Mouse (Mus musculus): Measurements from ENCODE around the gene Fndc3b. TPM values are rescaled to one million over a fixed set of nuclear protein-coding genes. Genes with fewer than 3 reads are reported as not detected.
"Not testable (repeated sequence)": the region's sequence is repeated elsewhere in the genome, so short reads cannot be mapped to it uniquely, and the experiment has no call there.

Fndc3b gene
- polyA plus RNA-seq, 1 experiment from 2014 or later = 12.0 TPM

- Histone ChIP-seq H3K4me3 (ENCODE audit: low read depth, low read length) (no peak overlapping the region), H3K27me3 (ENCODE audit: control insufficient read depth, insufficient read depth, low read length) (no peaks in the 10 kb centered on the region), H3K9me3 (ENCODE audit: control insufficient read depth, low read length) (no peaks in the 10 kb centered on the region), H3K4me1 (ENCODE audit: control insufficient read depth, insufficient read depth, low read length) (no peaks in the 10 kb centered on the region), H3K4me2 (ENCODE audit: low read depth, severe bottlenecking) (no peak overlapping the region), H3K27ac (replicated peaks; ENCODE audit: low read depth, low read length) (no peak overlapping the region), H3K36me3 (ENCODE audit: control insufficient read depth, insufficient read depth, low read length) (no peaks in the 10 kb centered on the region), H3K9ac (ENCODE audit: low read length) (no peak overlapping the region)
- no peak for ATAC-seq (ENCODE audit: insufficient number of reproducible peaks, low FRiP score, low TSS enrichment, low read depth)
- whole genome bisulfite sequencing = 95% methylated on average over 2 of the region's 2 CpGs
- no peak for DNase-seq (ENCODE audit: low spot score)
Measured at GRCm38 (mm10) chr3:27411286-27411685, 299.8 kb downstream of the Fndc3b start.

- whole genome bisulfite sequencing = 91% methylated on average over 2 of the region's 2 CpGs
- no peak for ATAC-seq (ENCODE audit: insufficient number of reproducible peaks, low FRiP score, low TSS enrichment, low read depth)
- no peak overlapping the region for H3K27ac ChIP-seq (replicated peaks; ENCODE audit: low read depth, low read length)
- H3K4me2 ChIP-seq (ENCODE audit: low read depth, severe bottlenecking) = no peak overlapping the region
- no peak overlapping the region for H3K4me3 ChIP-seq (ENCODE audit: low read depth, low read length)
- no peak for DNase-seq (ENCODE audit: low spot score)
- no peak overlapping the region for H3K9ac ChIP-seq (ENCODE audit: low read length)
- no peaks in the 10 kb centered on the region for H3K9me3 ChIP-seq (ENCODE audit: control insufficient read depth, low read length)
- no peaks in the 10 kb centered on the region for H3K4me1 ChIP-seq (ENCODE audit: control insufficient read depth, insufficient read depth, low read length)
- H3K36me3 ChIP-seq (ENCODE audit: control insufficient read depth, insufficient read depth, low read length) = no peaks in the 10 kb centered on the region
- no peaks in the 10 kb centered on the region for H3K27me3 ChIP-seq (ENCODE audit: control insufficient read depth, insufficient read depth, low read length)
Measured at GRCm38 (mm10) chr3:27408564-27408963, 302.5 kb downstream of the Fndc3b start.

GRCm38 (mm10) chr3:27406440-27406839 is 304.7 kb downstream of the Fndc3b start:
- H3K4me2 ChIP-seq (ENCODE audit: low read depth, severe bottlenecking) = no peak overlapping the region
- H3K9ac ChIP-seq (ENCODE audit: low read length) = no peak overlapping the region
- no peak for ATAC-seq (ENCODE audit: insufficient number of reproducible peaks, low FRiP score, low TSS enrichment, low read depth)
- no peaks in the 10 kb centered on the region for H3K9me3 ChIP-seq (ENCODE audit: control insufficient read depth, low read length)
- 83% methylated on average over 3 of the region's 3 CpGs for WGBS
- H3K27ac ChIP-seq (replicated peaks; ENCODE audit: low read depth, low read length) = no peak overlapping the region
- H3K27me3 ChIP-seq (ENCODE audit: control insufficient read depth, insufficient read depth, low read length) = no peaks in the 10 kb centered on the region
- H3K4me1 ChIP-seq (ENCODE audit: control insufficient read depth, insufficient read depth, low read length) = no peaks in the 10 kb centered on the region
- no peaks in the 10 kb centered on the region for H3K36me3 ChIP-seq (ENCODE audit: control insufficient read depth, insufficient read depth, low read length)
- no peak for DNase-seq (ENCODE audit: low spot score)
- H3K4me3 ChIP-seq (ENCODE audit: low read depth, low read length) = no peak overlapping the region

- not testable (repeated sequence) for H3K4me2 ChIP-seq (ENCODE audit: low read depth, severe bottlenecking); H3K4me3 ChIP-seq (ENCODE audit: low read depth, low read length); H3K27ac ChIP-seq (replicated peaks; ENCODE audit: low read depth, low read length); ATAC-seq (ENCODE audit: insufficient number of reproducible peaks, low FRiP score, low TSS enrichment, low read depth); H3K36me3 ChIP-seq (ENCODE audit: control insufficient read depth, insufficient read depth, low read length); H3K27me3 ChIP-seq (ENCODE audit: control insufficient read depth, insufficient read depth, low read length); H3K9me3 ChIP-seq (ENCODE audit: control insufficient read depth, low read length); H3K9ac ChIP-seq (ENCODE audit: low read length); DNase-seq (ENCODE audit: low spot score); H3K4me1 ChIP-seq (ENCODE audit: control insufficient read depth, insufficient read depth, low read length)
- 89% methylated on average over 3 of the region's 3 CpGs for WGBS
Measured at GRCm38 (mm10) chr3:27400996-27401395, 310.1 kb downstream of the Fndc3b start.

- H3K4me3 ChIP-seq (ENCODE audit: low read depth, low read length) = no peak overlapping the region
- H3K9me3 ChIP-seq (ENCODE audit: control insufficient read depth, low read length) = no peaks in the 10 kb centered on the region
- DNase-seq (ENCODE audit: low spot score) (no peak), ATAC-seq (ENCODE audit: insufficient number of reproducible peaks, low FRiP score, low TSS enrichment, low read depth) (no peak)
- H3K27me3 ChIP-seq (ENCODE audit: control insufficient read depth, insufficient read depth, low read length) = no peaks in the 10 kb centered on the region
- no peak overlapping the region for H3K27ac ChIP-seq (replicated peaks; ENCODE audit: low read depth, low read length)
- no peak overlapping the region for H3K9ac ChIP-seq (ENCODE audit: low read length)
- no peak overlapping the region for H3K4me2 ChIP-seq (ENCODE audit: low read depth, severe bottlenecking)
- H3K36me3 ChIP-seq (ENCODE audit: control insufficient read depth, insufficient read depth, low read length) = no peaks in the 10 kb centered on the region
- 95% methylated on average over 1 of the region's 1 CpGs for WGBS
- no peaks in the 10 kb centered on the region for H3K4me1 ChIP-seq (ENCODE audit: control insufficient read depth, insufficient read depth, low read length)
Measured at GRCm38 (mm10) chr3:27389923-27390322, 321.2 kb downstream of the Fndc3b start.

- no peak overlapping the region for H3K9ac ChIP-seq (ENCODE audit: low read length)
Measured at GRCm38 (mm10) chr3:27384836-27385235, 326.3 kb downstream of the Fndc3b start.

GRCm38 (mm10) chr3:27377935-27378334 is 333.2 kb downstream of the Fndc3b start:
- ATAC-seq (ENCODE audit: insufficient number of reproducible peaks, low FRiP score, low TSS enrichment, low read depth) (no peak), DNase-seq (ENCODE audit: low spot score) (no peak)
- WGBS = 80% methylated on average over 4 of the region's 4 CpGs
- Histone ChIP-seq H3K36me3 (ENCODE audit: control insufficient read depth, insufficient read depth, low read length) (no peaks in the 10 kb centered on the region), H3K9ac (ENCODE audit: low read length) (no peak overlapping the region), H3K4me2 (ENCODE audit: low read depth, severe bottlenecking) (no peak overlapping the region), H3K9me3 (ENCODE audit: control insufficient read depth, low read length) (no peaks in the 10 kb centered on the region), H3K27ac (replicated peaks; ENCODE audit: low read depth, low read length) (no peak overlapping the region), H3K27me3 (ENCODE audit: control insufficient read depth, insufficient read depth, low read length) (peaks cover 12% of the 10 kb centered on the region), H3K4me3 (ENCODE audit: low read depth, low read length) (no peak overlapping the region), H3K4me1 (ENCODE audit: control insufficient read depth, insufficient read depth, low read length) (no peaks in the 10 kb centered on the region)

More at GRCm38 (mm10) chr3:27384836-27385235, 326.3 kb downstream of the Fndc3b start:
- Histone ChIP-seq H3K36me3 (ENCODE audit: control insufficient read depth, insufficient read depth, low read length) (no peaks in the 10 kb centered on the region), H3K4me3 (ENCODE audit: low read depth, low read length) (no peak overlapping the region), H3K9me3 (ENCODE audit: control insufficient read depth, low read length) (no peaks in the 10 kb centered on the region), H3K4me1 (ENCODE audit: control insufficient read depth, insufficient read depth, low read length) (no peaks in the 10 kb centered on the region), H3K27ac (replicated peaks; ENCODE audit: low read depth, low read length) (no peak overlapping the region), H3K27me3 (ENCODE audit: control insufficient read depth, insufficient read depth, low read length) (no peaks in the 10 kb centered on the region), H3K4me2 (ENCODE audit: low read depth, severe bottlenecking) (no peak overlapping the region)
- ATAC-seq (ENCODE audit: insufficient number of reproducible peaks, low FRiP score, low TSS enrichment, low read depth) (no peak), DNase-seq (ENCODE audit: low spot score) (no peak)
- 73% methylated on average over 3 of the region's 3 CpGs for WGBS

- Histone ChIP-seq H3K27me3 (ENCODE audit: control insufficient read depth, insufficient read depth, low read length) (peaks cover 41% of the 10 kb centered on the region), H3K9me3 (ENCODE audit: control insufficient read depth, low read length) (no peaks in the 10 kb centered on the region)
- DNase-seq (ENCODE audit: low spot score) = no peak
Measured at GRCm38 (mm10) chr3:27374396-27374795, 336.7 kb downstream of the Fndc3b start.

More at GRCm38 (mm10) chr3:27374396-27374795, 336.7 kb downstream of the Fndc3b start:
- no peak overlapping the region for H3K27ac ChIP-seq (replicated peaks; ENCODE audit: low read depth, low read length)
- no peaks in the 10 kb centered on the region for H3K36me3 ChIP-seq (ENCODE audit: control insufficient read depth, insufficient read depth, low read length)
- WGBS = 62% methylated on average over 9 of the region's 9 CpGs
- no peak overlapping the region for H3K4me3 ChIP-seq (ENCODE audit: low read depth, low read length)
- no peak overlapping the region for H3K4me2 ChIP-seq (ENCODE audit: low read depth, severe bottlenecking)
- peaks cover 7% of the 10 kb centered on the region; the same call in 1 of the 2 replicates for H3K4me1 ChIP-seq (ENCODE audit: control insufficient read depth, insufficient read depth, low read length)
- H3K9ac ChIP-seq (ENCODE audit: low read length) = no peak overlapping the region
- no peak for ATAC-seq (ENCODE audit: insufficient number of reproducible peaks, low FRiP score, low TSS enrichment, low read depth)
